Mouse (Mus musculus) limb, embryonic 14.5 days (tissue): ENCODE data around the gene Oas1h. TPM values are rescaled to one million over a fixed set of nuclear protein-coding genes. Genes with fewer than 3 reads are reported as not detected.
"Not testable (repeated sequence)": the region's sequence is repeated elsewhere in the genome, so short reads cannot be mapped to it uniquely, and the experiment has no call there.

Source experiments
- ATAC-seq: fragments of 200-750 bp; cut with Nextera tagmentation; 2 replicates; pipeline ENCODE4 v1.8.0; 2017; ENCODE audit warnings: low read depth, moderate number of reproducible peaks, moderate TSS enrichment; ENCODE audit not compliant: low FRiP score
- DNase-seq: peaks from one replicate; pipeline ENCODE4 v3.0.0-alpha.2; 2015; ENCODE audit warnings: low spot score
- H3K27ac ChIP-seq: fragments of 300-500 bp; sonication (generic); replicated peaks from 2 replicates; pipeline ENCODE4 v1.5.1; 2014; ENCODE audit warnings: low read depth, mild to moderate bottlenecking, low read length, moderate library complexity, mixed read lengths
- H3K27me3 ChIP-seq: fragments of 300-500 bp; sonication (generic); 2 replicates; pipeline ENCODE4 v1.6.1; 2014; ENCODE audit warnings: low read length, mixed read lengths; ENCODE audit not compliant: control insufficient read depth, insufficient read depth
- H3K36me3 ChIP-seq: fragments of 300-500 bp; sonication (generic); 2 replicates; pipeline ENCODE4 v1.6.1; 2014; ENCODE audit warnings: mild to moderate bottlenecking, low read length, moderate library complexity, mixed read lengths; ENCODE audit not compliant: control insufficient read depth, insufficient read depth
- H3K4me1 ChIP-seq: fragments of 300-500 bp; sonication (generic); 2 replicates; pipeline ENCODE4 v1.6.1; 2014; ENCODE audit warnings: antibody characterized with exemption, low read length, mixed read lengths; ENCODE audit not compliant: control insufficient read depth, insufficient read depth
- H3K4me2 ChIP-seq: fragments of 300-500 bp; sonication (generic); replicated peaks from 2 replicates; pipeline ENCODE4 v1.6.1; 2014; ENCODE audit warnings: low read depth, mild to moderate bottlenecking, low read length, moderate library complexity; ENCODE audit not compliant: severe bottlenecking
- H3K4me3 ChIP-seq: fragments of 300-500 bp; sonication (generic); replicated peaks from 2 replicates; pipeline ENCODE4 v1.5.1; 2014; ENCODE audit warnings: low read length
- H3K9ac ChIP-seq: fragments of 300-500 bp; sonication (generic); 2 replicates; pipeline ENCODE4 v1.6.1; 2014; ENCODE audit warnings: mild to moderate bottlenecking, low read depth, low read length, moderate library complexity; ENCODE audit not compliant: severe bottlenecking
- H3K9me3 ChIP-seq: fragments of 300-500 bp; sonication (generic); 2 replicates; pipeline ENCODE4 v1.6.1; 2016; ENCODE audit warnings: low read length; ENCODE audit not compliant: control insufficient read depth
- POLR2A ChIP-seq: fragments of 200-500 bp; IDR thresholded peaks from 2 replicates; pipeline ENCODE4 v1.8.0; 2012; ENCODE audit warnings: inconsistent platforms, mild to moderate bottlenecking, moderate library complexity, borderline replicate concordance; ENCODE audit not compliant: insufficient read depth, insufficient read length; ENCODE audit errors: extremely low read depth
- WGBS: fragments of 180-500 bp; shearing (Covaris S2); extraction: QIAGEN DNeasy Blood & Tissue Kit; methylation state at CpG from one replicate; pipeline ENCODE4 v1.1.7; 2014; 5-methylcytosine and 5-hydroxymethylcytosine counted together
- microRNA-seq: library from miRNA; unstranded; fragments of <30 nt; microRNA quantifications from one replicate; pipeline ENCODE4, GENCODE M21; 2016
- polyA plus RNA-seq, 2 experiments: library from polyadenylated mRNA; depleted of rRNA in 1 of 2; stranded (reverse) in 1 of 2; unstranded in 1 of 2; fragments of >200 nt; fragmentation: Nextera tagmentation in 1 of 2; extraction: Ambion mirVana in 1 of 2; gene quantifications; 2 replicates each; pipeline versions ENCODE4 v1.2.1 to v1.2.3; 2012 to 2014

The Oas1h gene
- polyA plus RNA-seq, 2 experiments = not detected

DNA sequence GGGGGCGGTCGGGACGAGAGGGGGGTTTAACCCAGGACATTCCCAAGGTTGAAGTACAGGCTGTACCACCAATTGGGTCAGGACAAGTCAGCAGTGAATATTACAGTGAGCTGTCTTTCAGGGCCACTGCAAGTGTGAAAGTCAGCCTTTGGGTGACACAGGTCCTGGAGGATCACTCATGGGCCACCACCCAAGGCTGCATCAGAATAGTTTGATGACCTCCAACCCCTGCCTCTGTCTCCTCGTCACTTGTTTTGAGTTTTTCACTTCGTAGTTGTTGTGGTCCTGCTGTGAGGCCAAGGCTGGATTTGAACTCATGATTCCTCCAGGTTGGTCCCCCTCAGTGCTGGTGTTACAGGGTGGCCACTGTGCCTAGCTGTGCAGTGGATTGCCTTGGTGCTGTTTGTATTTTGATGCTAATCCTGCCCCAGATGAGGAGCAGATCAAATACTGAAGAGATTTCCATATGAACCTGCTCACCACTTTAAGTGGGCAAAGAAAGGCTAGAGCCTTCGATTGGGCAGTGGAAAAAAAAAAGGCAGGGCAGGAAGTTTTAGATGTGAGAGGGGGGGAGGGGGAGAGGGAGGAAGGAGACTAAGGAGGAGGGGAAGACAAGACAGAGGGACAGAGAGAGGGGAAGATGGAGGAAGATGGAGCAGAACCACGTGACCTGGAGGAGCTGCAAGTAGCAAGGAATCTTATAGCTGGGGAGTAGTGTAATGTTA, 47.1 kb downstream of the Oas1h start:
- no peak overlapping the region for H3K4me2 ChIP-seq
- H3K9ac ChIP-seq = no peak overlapping the region
- H3K4me3 ChIP-seq = no peak overlapping the region
- H3K9me3 ChIP-seq = no peaks in the 10 kb centered on the region
- no peak overlapping the region for H3K27ac ChIP-seq
- WGBS = 50% methylated on average over 7 of the region's 7 CpGs
- H3K36me3 ChIP-seq = no peaks in the 10 kb centered on the region
- DNase-seq (no peak), ATAC-seq (no peak)
- no peaks in the 10 kb centered on the region for H3K4me1 ChIP-seq
- H3K27me3 ChIP-seq = no peaks in the 10 kb centered on the region
- no peak for TF ChIP-seq POLR2A

DNA sequence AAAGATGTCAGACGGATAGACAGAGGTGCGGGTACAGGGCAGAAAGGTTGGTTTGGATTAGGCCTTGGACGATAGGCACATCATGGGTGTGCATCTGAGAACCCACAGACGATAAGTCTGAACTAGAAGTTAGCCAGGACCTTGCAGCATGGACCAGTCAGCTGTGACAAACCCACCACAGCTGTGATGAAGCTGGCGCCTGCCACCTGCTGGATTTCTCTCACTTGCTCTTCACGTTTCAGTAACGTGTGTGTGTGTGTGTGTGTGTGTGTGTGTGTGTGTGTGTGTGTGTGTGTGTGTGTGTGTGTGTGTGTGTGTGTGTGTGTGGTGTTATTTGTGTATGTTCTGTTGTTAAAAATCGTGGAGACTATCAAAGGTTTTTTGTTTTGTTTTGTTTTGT, 53.0 kb downstream of the Oas1h start, which contains the start of gene Oas1d:
TSS of gene Oas1d (plus strand) at position 333 of the 400 bp plus-strand sequence.
- DNase-seq, H3K36me3 ChIP-seq, H3K4me2 ChIP-seq, H3K9me3 ChIP-seq, H3K27ac ChIP-seq, H3K9ac ChIP-seq, H3K4me1 ChIP-seq, H3K4me3 ChIP-seq, ATAC-seq, H3K27me3 ChIP-seq: not testable (repeated sequence)
- 46% methylated on average over 8 of the region's 8 CpGs for WGBS

DNA sequence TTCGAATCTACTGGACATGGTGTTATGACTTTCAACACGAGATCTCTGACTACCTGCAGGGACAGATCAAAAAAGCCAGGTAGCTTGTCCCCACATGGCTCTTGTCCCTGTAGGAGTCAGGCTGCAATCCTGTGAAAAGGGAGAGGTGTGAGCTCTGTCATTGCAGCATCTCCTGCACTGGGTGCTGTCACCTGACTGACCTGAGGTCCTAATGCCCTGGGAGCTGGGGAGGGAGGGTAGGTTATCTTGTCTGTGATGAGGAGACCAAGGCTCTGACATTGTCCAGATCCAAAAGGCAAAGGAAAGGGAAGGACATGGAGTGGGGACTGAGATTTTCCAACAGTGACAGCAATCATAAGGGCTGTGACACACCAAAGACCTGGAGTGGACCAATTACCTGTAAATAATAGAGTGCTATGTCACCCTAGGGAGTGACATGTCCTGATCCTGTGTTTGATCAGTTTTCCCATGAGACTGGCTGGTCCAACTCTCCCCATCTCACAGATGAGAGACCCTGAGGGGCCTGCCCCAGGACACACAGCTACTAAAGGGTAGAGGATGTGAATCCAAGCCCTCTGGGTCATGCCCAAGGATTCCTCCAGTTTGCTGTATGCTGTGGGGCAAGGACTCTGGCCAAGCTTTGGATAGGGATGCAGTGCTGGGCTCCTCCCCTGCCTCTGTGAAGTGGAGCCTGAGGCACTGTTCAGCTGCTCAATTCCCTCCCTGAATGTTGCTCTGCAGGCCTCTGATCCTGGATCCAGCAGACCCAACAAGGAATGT, 58.1 kb downstream of the Oas1h start:
- H3K9ac ChIP-seq, H3K4me3 ChIP-seq, H3K4me2 ChIP-seq, H3K9me3 ChIP-seq, ATAC-seq, H3K4me1 ChIP-seq, H3K27me3 ChIP-seq, H3K36me3 ChIP-seq, H3K27ac ChIP-seq, DNase-seq: not testable (repeated sequence)
- 61% methylated on average over 2 of the region's 2 CpGs for WGBS

DNA sequence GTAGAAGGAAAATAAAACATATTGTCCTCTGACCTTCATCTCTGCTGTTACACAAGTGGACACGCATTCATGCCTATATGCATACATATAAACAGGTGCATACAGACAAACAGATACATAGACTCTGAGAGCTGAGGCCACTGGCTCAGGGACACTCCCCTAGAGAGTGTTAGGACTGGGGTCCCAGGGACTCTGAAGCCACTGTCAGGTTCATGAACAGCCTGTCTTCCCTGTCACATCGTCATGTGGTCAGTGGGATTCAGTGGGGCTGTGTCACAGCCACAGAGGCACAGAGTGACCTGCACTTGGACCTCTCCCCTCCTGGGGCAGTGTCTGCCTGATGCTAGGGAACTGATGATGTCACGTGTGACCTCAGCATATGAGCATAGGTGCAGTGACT, 59.1 kb downstream of the Oas1h start:
- no peak for TF ChIP-seq POLR2A
- H3K9ac ChIP-seq = no peak overlapping the region
- H3K36me3 ChIP-seq = no peaks in the 10 kb centered on the region
- no peak for ATAC-seq
- H3K27ac ChIP-seq = no peak overlapping the region
- WGBS = 75% methylated on average over 3 of the region's 3 CpGs
- no peak for DNase-seq
- H3K4me1 ChIP-seq = no peaks in the 10 kb centered on the region
- H3K9me3 ChIP-seq = no peaks in the 10 kb centered on the region
- no peaks in the 10 kb centered on the region for H3K27me3 ChIP-seq
- no peak overlapping the region for H3K4me3 ChIP-seq
- no peak overlapping the region for H3K4me2 ChIP-seq

Small RNA genes within 50 kb of the gene (microRNA-seq; reads per million reads assigned to microRNA genes)
- gene Gm22907 = not detected

Other genes with a start within 250 kb of the Oas1h start
- gene Rita1, start 248.8 kb upstream of the Oas1h start, polyA plus RNA-seq (2012; rRNA removed) = 25.4 TPM in 2 replicates
- gene Rita1, start 248.8 kb upstream of the Oas1h start, polyA plus RNA-seq (2014; fragmentation: Nextera tagmentation; extraction: Ambion mirVana) = 10.2 and 11.6 TPM in 2 replicates
- gene Ddx54, start 248.7 kb upstream of the Oas1h start, polyA plus RNA-seq (2012; rRNA removed) = 36.1 and 42.1 TPM in 2 replicates
- gene Ddx54, start 248.7 kb upstream of the Oas1h start, polyA plus RNA-seq (2014; fragmentation: Nextera tagmentation; extraction: Ambion mirVana) = 34.1 and 35.1 TPM in 2 replicates
- gene Cfap73, start 227.2 kb upstream of the Oas1h start, polyA plus RNA-seq (2012; rRNA removed) = not detected in 2 replicates
- gene Cfap73, start 227.2 kb upstream of the Oas1h start, polyA plus RNA-seq (2014; fragmentation: Nextera tagmentation; extraction: Ambion mirVana) = not detected in 2 replicates
- 0.19 and 0.32 TPM in 2 replicates for gene Rasal1, start 212.6 kb upstream of the Oas1h start, polyA plus RNA-seq (2012; rRNA removed)
- 0.17 and 1.0 TPM in 2 replicates for gene Rasal1, start 212.6 kb upstream of the Oas1h start, polyA plus RNA-seq (2014; fragmentation: Nextera tagmentation; extraction: Ambion mirVana)
- 11.1 and 14.7 TPM in 2 replicates for gene Dtx1, start 149.5 kb upstream of the Oas1h start, polyA plus RNA-seq (2012; rRNA removed)
- gene Dtx1, start 149.5 kb upstream of the Oas1h start, polyA plus RNA-seq (2014; fragmentation: Nextera tagmentation; extraction: Ambion mirVana) = 3.9 and 5.5 TPM in 2 replicates
- gene Oas2, start 111.6 kb upstream of the Oas1h start, polyA plus RNA-seq (2012; rRNA removed) = 1.1 and 1.5 TPM in 2 replicates
- gene Oas2, start 111.6 kb upstream of the Oas1h start, polyA plus RNA-seq (2014; fragmentation: Nextera tagmentation; extraction: Ambion mirVana) = 0.23 and 0.75 TPM in 2 replicates
- 0.11 and 0.22 TPM in 2 replicates for gene Oas3, start 83.8 kb upstream of the Oas1h start, polyA plus RNA-seq (2012; rRNA removed)
- gene Oas3, start 83.8 kb upstream of the Oas1h start, polyA plus RNA-seq (2014; fragmentation: Nextera tagmentation; extraction: Ambion mirVana) = 0.22 TPM in 1 of 2 replicates, not detected in the other
- gene Oas1e, start 65.9 kb upstream of the Oas1h start, polyA plus RNA-seq (2012; rRNA removed) = not detected in 2 replicates
- not detected in 2 replicates for gene Oas1e, start 65.9 kb upstream of the Oas1h start, polyA plus RNA-seq (2014; fragmentation: Nextera tagmentation; extraction: Ambion mirVana)
- 0.58 and 0.85 TPM in 2 replicates for gene Oas1c, start 48.9 kb upstream of the Oas1h start, polyA plus RNA-seq (2012; rRNA removed)
- gene Oas1c, start 48.9 kb upstream of the Oas1h start, polyA plus RNA-seq (2014; fragmentation: Nextera tagmentation; extraction: Ambion mirVana) = 0.10 and 0.19 TPM in 2 replicates
- gene Oas1f, start 14.1 kb upstream of the Oas1h start, polyA plus RNA-seq (2012; rRNA removed) = not detected in 2 replicates
- not detected in 2 replicates for gene Oas1f, start 14.1 kb upstream of the Oas1h start, polyA plus RNA-seq (2014; fragmentation: Nextera tagmentation; extraction: Ambion mirVana)
- gene Oas1g, start 26.2 kb downstream of the Oas1h start, polyA plus RNA-seq (2012; rRNA removed) = 0.58 and 0.72 TPM in 2 replicates
- gene Oas1g, start 26.2 kb downstream of the Oas1h start, polyA plus RNA-seq (2014; fragmentation: Nextera tagmentation; extraction: Ambion mirVana) = 0.19 TPM in 1 of 2 replicates, not detected in the other
- gene Oas1a, start 46.1 kb downstream of the Oas1h start, polyA plus RNA-seq (2012; rRNA removed) = 1.5 and 2.0 TPM in 2 replicates
- 1.3 and 1.6 TPM in 2 replicates for gene Oas1a, start 46.1 kb downstream of the Oas1h start, polyA plus RNA-seq (2014; fragmentation: Nextera tagmentation; extraction: Ambion mirVana)
- gene Oas1d, start 53.1 kb downstream of the Oas1h start, polyA plus RNA-seq (2012; rRNA removed) = not detected in 2 replicates
- gene Oas1d, start 53.1 kb downstream of the Oas1h start, polyA plus RNA-seq (2014; fragmentation: Nextera tagmentation; extraction: Ambion mirVana) = not detected in 2 replicates
- gene Rph3a, start 148.7 kb downstream of the Oas1h start, polyA plus RNA-seq (2012; rRNA removed) = 0.10 and 0.17 TPM in 2 replicates
- gene Rph3a, start 148.7 kb downstream of the Oas1h start, polyA plus RNA-seq (2014; fragmentation: Nextera tagmentation; extraction: Ambion mirVana) = not detected in 2 replicates